Mouse (Mus musculus) bone marrow, adult 2 months (tissue): ENCODE results near the gene Gpc5. TPM values are rescaled to one million over a fixed set of nuclear protein-coding genes. Genes with fewer than 3 reads are reported as not detected.

Experiments
- H3K27ac ChIP-seq: fragments of 200-500 bp; 2 replicates; pipeline ENCODE4 v1.5.1; 2012; ENCODE audit warnings: low read depth, mild to moderate bottlenecking, control low read depth, inconsistent platforms, low read length; ENCODE audit not compliant: control insufficient read depth, poor library complexity, insufficient read depth
- H3K4me1 ChIP-seq: fragments of 200-500 bp; 2 replicates; pipeline ENCODE4 v1.6.1; 2011; ENCODE audit warnings: low read length; ENCODE audit not compliant: control insufficient read depth, insufficient read depth
- H3K4me3 ChIP-seq: fragments of 200-500 bp; replicated peaks from 2 replicates; pipeline ENCODE3; 2011; ENCODE audit warnings: mild to moderate bottlenecking, low read depth, low read length, control low read depth; ENCODE audit not compliant: control insufficient read depth
- CTCF ChIP-seq: fragments of 200-500 bp; IDR thresholded peaks from 2 replicates; pipeline ENCODE4 v1.5.1; 2011; ENCODE audit warnings: low read length, control low read depth; ENCODE audit not compliant: control insufficient read depth, insufficient read depth
- POLR2A ChIP-seq: fragments of 200-500 bp; IDR thresholded peaks from 2 replicates; pipeline ENCODE4 v1.6.1; 2011; ENCODE audit warnings: low read depth, mild to moderate bottlenecking, control low read depth, low read length, borderline replicate concordance; ENCODE audit not compliant: control insufficient read depth
- WGBS: fragments of 180-500 bp; shearing (Covaris S2); methylation state at CpG from one replicate; pipeline ENCODE4 v1.1.7; 2018; 5-methylcytosine and 5-hydroxymethylcytosine counted together
- polyA plus RNA-seq: library from polyadenylated mRNA; stranded (reverse); fragments of >200 nt; gene quantifications from 2 replicates; pipeline ENCODE4 v1.2.4, GENCODE M21; 2011; ENCODE audit warnings: low replicate concordance; ENCODE audit not compliant: missing spikeins, insufficient read depth, insufficient read length

The Gpc5 gene
- polyA plus RNA-seq, 1 experiment = not detected

- H3K4me3 ChIP-seq = no peak overlapping the region
- TF ChIP-seq CTCF (no peak), POLR2A (no peak)
- no peak overlapping the region for H3K27ac ChIP-seq
- WGBS = 81% methylated on average over 12 of the region's 12 CpGs
- H3K4me1 ChIP-seq = no peaks in the 10 kb centered on the region
These were observed 10.1 kb upstream of the Gpc5 start for GRCm38 (mm10) chr14:115081728-115082502.

DNA sequence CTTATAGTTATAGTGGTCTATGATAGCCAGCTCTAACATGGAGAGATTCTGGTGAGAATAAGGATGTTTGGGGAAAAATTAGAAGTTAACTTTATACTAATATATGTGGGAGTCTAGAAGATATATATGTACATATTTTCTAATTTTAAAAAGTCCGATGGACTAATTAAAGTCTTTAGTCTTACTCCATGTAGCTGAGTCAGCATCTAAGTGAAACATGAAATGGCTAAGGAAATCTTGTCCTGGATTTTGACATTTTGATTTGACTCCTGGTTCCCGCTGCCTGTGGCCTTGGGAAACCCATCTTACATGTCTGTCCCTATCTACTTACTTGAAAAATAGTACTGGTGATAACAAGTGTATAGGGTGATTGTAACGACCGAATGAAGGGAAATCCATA, 1.5 kb upstream of the Gpc5 start:
- TF ChIP-seq CTCF (no peak), POLR2A (no peak)
- no peaks in the 10 kb centered on the region for H3K4me1 ChIP-seq
- H3K27ac ChIP-seq = no peak overlapping the region
- no peak overlapping the region for H3K4me3 ChIP-seq
- WGBS = 82% methylated on average over 4 of the region's 4 CpGs

DNA sequence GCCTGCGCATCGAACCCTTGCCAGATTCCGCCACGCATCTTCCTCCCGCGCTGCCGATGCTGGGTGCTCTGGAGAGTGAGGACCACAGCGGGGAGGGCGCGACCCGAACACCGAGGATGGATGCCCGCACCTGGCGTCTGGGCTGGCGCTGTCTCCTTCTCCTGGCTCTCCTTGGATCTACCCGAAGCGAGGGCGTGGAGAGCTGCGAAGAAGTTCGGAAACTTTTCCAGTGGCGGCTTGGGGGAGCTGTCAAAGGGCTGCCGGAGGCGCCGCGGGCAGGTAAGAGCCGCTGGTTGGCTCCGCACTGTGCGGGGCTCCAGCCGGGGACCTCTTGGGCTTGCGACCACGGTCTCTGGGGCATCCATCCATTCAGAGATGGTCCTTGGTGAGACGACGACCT, 495 bp downstream of the Gpc5 start:
- H3K4me1 ChIP-seq = no peaks in the 10 kb centered on the region
- H3K27ac ChIP-seq = no peak overlapping the region
- H3K4me3 ChIP-seq = peak overlapping the region; percentile 57
- TF ChIP-seq CTCF (no peak), POLR2A (no peak)
- 2% methylated on average over 33 of the region's 33 CpGs for WGBS

- no peak for TF ChIP-seq POLR2A
- TF ChIP-seq CTCF = no peak
- 41% methylated on average over 6 of the region's 6 CpGs for WGBS
- no peak overlapping the region for H3K27ac ChIP-seq
- H3K4me1 ChIP-seq = no peaks in the 10 kb centered on the region
- no peak overlapping the region for H3K4me3 ChIP-seq
These were observed 937 bp downstream of the Gpc5 start for GRCm38 (mm10) chr14:115092952-115093351.

DNA sequence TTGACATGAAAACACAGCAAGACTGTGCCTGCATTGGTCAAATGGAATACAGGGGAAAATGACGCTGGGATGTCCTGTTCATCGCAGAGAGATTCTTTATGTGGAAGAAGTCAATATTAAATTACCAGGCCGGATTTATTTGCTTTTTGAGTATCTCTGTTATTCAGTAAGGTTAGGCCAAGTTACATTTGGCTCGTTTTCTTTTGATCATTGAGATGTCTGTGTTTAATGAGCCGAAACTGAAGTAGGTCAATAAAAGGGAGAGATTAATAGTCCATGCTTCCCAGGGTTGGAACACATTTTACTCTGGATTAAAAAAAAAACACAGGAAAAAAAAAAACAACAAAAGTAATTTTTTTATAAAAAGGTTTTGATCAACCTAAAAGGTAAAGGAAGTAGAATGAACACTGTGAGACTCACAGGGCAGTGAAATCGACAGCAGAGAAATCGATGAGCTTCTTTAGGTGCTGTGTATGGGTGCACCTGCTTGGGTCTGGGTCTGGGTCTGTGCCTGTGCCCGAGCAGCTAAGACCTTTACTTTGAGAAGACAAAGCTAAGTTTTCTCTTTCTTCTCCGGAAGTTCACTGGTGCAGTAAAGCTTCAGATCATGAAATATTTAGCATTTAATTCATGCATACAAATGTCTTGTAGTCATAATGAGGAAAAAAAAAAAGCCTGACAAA, 8.7 kb downstream of the Gpc5 start:
- WGBS = 80% methylated on average over 9 of the region's 9 CpGs
- no peak overlapping the region for H3K4me3 ChIP-seq
- TF ChIP-seq CTCF = no peak
- no peak for TF ChIP-seq POLR2A
- no peak overlapping the region for H3K27ac ChIP-seq
- no peaks in the 10 kb centered on the region for H3K4me1 ChIP-seq

- no peak for TF ChIP-seq POLR2A
- H3K4me1 ChIP-seq = no peaks in the 10 kb centered on the region
- H3K27ac ChIP-seq = no peak overlapping the region
- no peak overlapping the region for H3K4me3 ChIP-seq
These were observed 14.3 kb downstream of the Gpc5 start for GRCm38 (mm10) chr14:115106326-115106725.

DNA sequence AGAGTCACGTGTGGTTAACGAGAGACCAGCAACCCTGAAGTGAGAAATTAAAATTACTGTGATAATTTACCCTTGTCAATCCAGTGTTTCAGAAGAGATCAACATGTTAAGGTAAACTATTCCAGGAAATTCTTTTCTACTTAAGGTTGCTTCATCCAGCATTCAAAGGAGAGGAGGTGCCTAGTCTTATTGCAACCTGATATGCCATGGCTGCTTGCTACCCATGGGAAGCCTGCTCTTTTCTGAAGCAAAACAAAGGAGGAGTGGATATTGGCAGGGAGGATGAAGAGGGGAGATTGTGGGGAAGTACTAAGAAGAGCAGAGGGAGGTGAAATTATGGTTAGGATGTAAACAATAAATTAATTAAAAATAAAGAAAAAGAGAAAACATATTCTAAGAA, 15.5 kb downstream of the Gpc5 start:
- Histone ChIP-seq H3K4me3 (no peak overlapping the region), H3K4me1 (no peaks in the 10 kb centered on the region), H3K27ac (no peak overlapping the region)
- TF ChIP-seq CTCF (no peak), POLR2A (no peak)
- WGBS = 30% methylated on average over 2 of the region's 2 CpGs

DNA sequence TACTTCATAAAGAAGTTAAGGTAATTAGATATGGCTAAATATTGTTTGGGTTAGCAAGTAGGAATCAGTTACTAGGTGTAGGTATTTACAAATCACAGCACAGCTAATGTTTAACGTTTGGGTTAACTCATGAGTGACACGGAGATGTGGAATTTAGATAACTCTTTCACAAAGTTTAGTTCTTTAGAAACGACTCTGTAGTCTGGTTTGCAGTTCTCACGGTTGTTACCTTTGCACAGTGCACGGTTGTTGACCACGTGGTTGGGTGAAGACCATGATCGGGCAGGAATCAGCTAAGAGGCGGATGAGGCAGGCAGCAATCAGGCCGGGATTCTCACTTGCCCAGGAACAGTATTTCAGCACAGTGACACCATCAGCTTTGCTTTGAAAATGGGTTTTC, 26.6 kb downstream of the Gpc5 start:
- Histone ChIP-seq H3K4me3 (no peak overlapping the region), H3K4me1 (no peaks in the 10 kb centered on the region), H3K27ac (no peak overlapping the region)
- TF ChIP-seq CTCF = no peak
- TF ChIP-seq POLR2A = no peak
- WGBS = 83% methylated on average over 9 of the region's 9 CpGs
